Mouse (Mus musculus) CH12.LX (cell line): ENCODE measurements around the gene Nmral1.

Source experiments
- CTCF ChIP-seq, 2 experiments: IDR thresholded peaks in 1 of 2; conservative IDR thresholded peaks in 1 of 2; 2 replicates each; pipeline ENCODE4 v1.5.1; 2011 to 2012; ENCODE audit warnings: low read depth in 2 of 2, low read length in 2 of 2, improper control_type of control experiment in 1 of 2, inconsistent platforms in 1 of 2, mild to moderate bottlenecking in 1 of 2, moderate library complexity in 1 of 2
- E2F4 ChIP-seq: IDR thresholded peaks from 2 replicates; pipeline ENCODE4 v1.6.1; 2011; ENCODE audit warnings: low read depth, low read length, improper control_type of control experiment; ENCODE audit not compliant: insufficient replicate concordance
- ELF1 ChIP-seq: IDR thresholded peaks from 2 replicates; pipeline ENCODE4 v1.6.1; 2014; ENCODE audit warnings: low read depth, mild to moderate bottlenecking, inconsistent platforms, low read length, improper control_type of control experiment
- EP300 ChIP-seq: IDR thresholded peaks from 2 replicates; pipeline ENCODE4 v1.6.1; 2011; ENCODE audit warnings: low read length, improper control_type of control experiment
- MAX ChIP-seq: IDR thresholded peaks from 2 replicates; pipeline ENCODE4 v1.6.1; 2011; ENCODE audit warnings: low read length, improper control_type of control experiment
- NELFE ChIP-seq: IDR thresholded peaks from 2 replicates; pipeline ENCODE4 v1.6.1; 2011; ENCODE audit warnings: low read depth, low read length, improper control_type of control experiment
- NRF1 ChIP-seq: IDR thresholded peaks from 2 replicates; pipeline ENCODE4 v1.6.1; 2014; ENCODE audit warnings: low read depth, mild to moderate bottlenecking, inconsistent platforms, low read length, improper control_type of control experiment, moderate library complexity
- POLR2A ChIP-seq: IDR thresholded peaks from 2 replicates; pipeline ENCODE4 v1.6.1; 2011; ENCODE audit warnings: low read depth, mild to moderate bottlenecking, improper control_type of control experiment, low read length
- POLR2AphosphoS2 ChIP-seq: IDR thresholded peaks from 2 replicates; pipeline ENCODE4 v1.6.1; 2011; ENCODE audit warnings: low read depth, low read length, improper control_type of control experiment
- SMC3 ChIP-seq: IDR thresholded peaks from 2 replicates; pipeline ENCODE4 v1.6.1; 2011; ENCODE audit warnings: low read depth, low read length, improper control_type of control experiment
- USF1 ChIP-seq: IDR thresholded peaks from 2 replicates; pipeline ENCODE4 v1.6.1; 2014; ENCODE audit warnings: low read depth, mild to moderate bottlenecking, inconsistent platforms, low read length, improper control_type of control experiment
- ZC3H11A ChIP-seq: IDR thresholded peaks from 2 replicates; pipeline ENCODE4 v1.6.1; 2012; ENCODE audit warnings: low read depth, mild to moderate bottlenecking, inconsistent platforms, low read length, improper control_type of control experiment
- ZNF384 ChIP-seq: IDR thresholded peaks from 2 replicates; pipeline ENCODE4 v1.6.1; 2012; ENCODE audit warnings: low read depth, low read length, improper control_type of control experiment, inconsistent platforms

GRCm38 (mm10) chr16:4762437-4762836, 43.3 kb upstream of the Nmral1 start:
- TF ChIP-seq USF1 (no peak), POLR2A (no peak), CTCF (conservative IDR thresholded peaks at IDR 0.05 in 1 of 2, IDR thresholded peaks at IDR 0.05 in 1 of 2; ENCODE audit: low read depth in 2 of 2, low read length in 2 of 2) (no peak), EP300 (no peak), E2F4 (no peak), ZNF384 (no peak), MAX (no peak), ELF1 (no peak), POLR2AphosphoS2 (no peak), ZC3H11A (no peak), NRF1 (no peak), NELFE (no peak), SMC3 (no peak)
